Mouse (Mus musculus) forebrain, embryonic 14.5 days (tissue): ENCODE measurements around the gene Ptch2. TPM values are rescaled to one million over a fixed set of nuclear protein-coding genes. Genes with fewer than 3 reads are reported as not detected.

Experiments used
- ATAC-seq: fragments of 200-750 bp; cut with Nextera tagmentation; 2 replicates; pipeline ENCODE4 v1.8.0; 2017; ENCODE audit warnings: mild to moderate bottlenecking, moderate library complexity
- DNase-seq: peaks from one replicate; pipeline ENCODE4 v3.0.0-alpha.2; 2015; ENCODE audit warnings: low spot score
- H3K27ac ChIP-seq: fragments of 300-500 bp; sonication (generic); 2 replicates; pipeline ENCODE4 v1.5.1; 2014; ENCODE audit warnings: low read depth, mild to moderate bottlenecking, control low read depth, low read length, moderate library complexity
- H3K27me3 ChIP-seq: fragments of 300-500 bp; sonication (generic); replicated peaks from 2 replicates; pipeline ENCODE4 v1.6.1; 2014; ENCODE audit warnings: low read length, control low read depth, mixed read lengths; ENCODE audit not compliant: control insufficient read depth, insufficient read depth
- H3K36me3 ChIP-seq: fragments of 300-500 bp; sonication (generic); 2 replicates; pipeline ENCODE4 v1.6.1; 2014; ENCODE audit warnings: low read length, control low read depth; ENCODE audit not compliant: control insufficient read depth, insufficient read depth
- H3K4me1 ChIP-seq: fragments of 300-500 bp; sonication (generic); 2 replicates; pipeline ENCODE4 v1.6.1; 2014; ENCODE audit warnings: antibody characterized with exemption, low read length, control low read depth; ENCODE audit not compliant: control insufficient read depth, insufficient read depth
- H3K4me2 ChIP-seq: fragments of 300-500 bp; sonication (generic); 2 replicates; pipeline ENCODE4 v1.6.1; 2014; ENCODE audit warnings: mild to moderate bottlenecking, control low read depth, low read length
- H3K4me3 ChIP-seq: fragments of 300-500 bp; sonication (generic); 2 replicates; pipeline ENCODE4 v1.5.1; 2014; ENCODE audit warnings: low read depth, low read length, control low read depth
- H3K9ac ChIP-seq: fragments of 300-500 bp; sonication (generic); 2 replicates; pipeline ENCODE4 v1.6.1; 2014; ENCODE audit warnings: mild to moderate bottlenecking, low read length, control low read depth, moderate library complexity
- H3K9me3 ChIP-seq: fragments of 300-500 bp; sonication (generic); replicated peaks from 2 replicates; pipeline ENCODE4 v1.6.1; 2016; ENCODE audit warnings: low read length, control low read depth, mixed read lengths; ENCODE audit not compliant: control insufficient read depth
- WGBS: fragments of 180-500 bp; shearing (Covaris S2); extraction: QIAGEN DNeasy Blood & Tissue Kit; methylation state at CpG from one replicate; pipeline ENCODE4 v1.1.7; 2014; 5-methylcytosine and 5-hydroxymethylcytosine counted together
- polyA plus RNA-seq: library from polyadenylated mRNA; unstranded; fragments of >200 nt; fragmentation: Nextera tagmentation; extraction: Ambion mirVana; gene quantifications from 2 replicates; pipeline ENCODE4 v1.2.1, GENCODE M21; 2014

Ptch2 gene
- polyA plus RNA-seq, 1 experiment from 2014 or later: 2.4 TPM

- H3K4me2 ChIP-seq: no peak overlapping the region
- no peak overlapping the region for H3K4me3 ChIP-seq
- DNase-seq: peak; percentile 21
- no peaks in the 10 kb centered on the region for H3K4me1 ChIP-seq
- no peak for ATAC-seq
- H3K27me3 ChIP-seq: no peaks in the 10 kb centered on the region
- no peak overlapping the region for H3K27ac ChIP-seq
- H3K36me3 ChIP-seq: peaks cover 20% of the 10 kb centered on the region
- H3K9ac ChIP-seq: no peak overlapping the region
- WGBS: 19% methylated on average over 4 of the region's 4 CpGs
- no peaks in the 10 kb centered on the region for H3K9me3 ChIP-seq
Measured at GRCm38 (mm10) chr4:117062700-117063390, 33.0 kb upstream of the Ptch2 start.

GRCm38 (mm10) chr4:117068035-117068434 is 27.8 kb upstream of the Ptch2 start:
- ATAC-seq: no peak

GRCm38 (mm10) chr4:117069647-117070046 is 26.2 kb upstream of the Ptch2 start:
- H3K9ac ChIP-seq: no peak overlapping the region
- DNase-seq (no peak), ATAC-seq (no peak)
- no peak overlapping the region for H3K27ac ChIP-seq
- peaks cover 66% of the 10 kb centered on the region for H3K36me3 ChIP-seq
- 80% methylated on average over 1 of the region's 1 CpGs for WGBS
- H3K4me3 ChIP-seq: no peak overlapping the region
- H3K4me1 ChIP-seq: no peaks in the 10 kb centered on the region
- H3K9me3 ChIP-seq: no peaks in the 10 kb centered on the region
- no peak overlapping the region for H3K4me2 ChIP-seq
- no peaks in the 10 kb centered on the region for H3K27me3 ChIP-seq

More at GRCm38 (mm10) chr4:117068035-117068434, 27.8 kb upstream of the Ptch2 start:
- Histone ChIP-seq H3K4me1 (no peaks in the 10 kb centered on the region), H3K4me2 (no peak overlapping the region), H3K4me3 (no peak overlapping the region), H3K9ac (no peak overlapping the region), H3K27me3 (no peaks in the 10 kb centered on the region), H3K36me3 (peaks cover 66% of the 10 kb centered on the region), H3K27ac (no peak overlapping the region), H3K9me3 (no peaks in the 10 kb centered on the region)
- 93% methylated on average over 7 of the region's 7 CpGs for WGBS
- DNase-seq: no peak

GRCm38 (mm10) chr4:117070624-117071023 is 25.3 kb upstream of the Ptch2 start:
- H3K9me3 ChIP-seq: no peaks in the 10 kb centered on the region
- no peak overlapping the region for H3K4me2 ChIP-seq
- H3K27ac ChIP-seq: no peak overlapping the region
- ATAC-seq: no peak
- no peak overlapping the region for H3K4me3 ChIP-seq
- no peak for DNase-seq
- H3K9ac ChIP-seq: no peak overlapping the region
- H3K27me3 ChIP-seq: no peaks in the 10 kb centered on the region
- H3K36me3 ChIP-seq: peaks cover 69% of the 10 kb centered on the region
- 96% methylated on average over 4 of the region's 4 CpGs for WGBS
- no peaks in the 10 kb centered on the region for H3K4me1 ChIP-seq

- Histone ChIP-seq H3K36me3 (peaks cover 66% of the 10 kb centered on the region), H3K4me2 (no peak overlapping the region), H3K27ac (no peak overlapping the region), H3K4me1 (no peaks in the 10 kb centered on the region), H3K4me3 (no peak overlapping the region), H3K9me3 (no peaks in the 10 kb centered on the region), H3K9ac (no peak overlapping the region), H3K27me3 (no peaks in the 10 kb centered on the region)
- ATAC-seq (no peak), DNase-seq (no peak)
- 97% methylated on average over 5 of the region's 5 CpGs for WGBS
Measured at GRCm38 (mm10) chr4:117071183-117071582, 24.7 kb upstream of the Ptch2 start.

GRCm38 (mm10) chr4:117087948-117088640 is 7.8 kb upstream of the Ptch2 start:
- Histone ChIP-seq H3K4me1 (no peaks in the 10 kb centered on the region), H3K36me3 (peaks cover 21% of the 10 kb centered on the region), H3K27ac (no peak overlapping the region), H3K9ac (no peak overlapping the region), H3K4me3 (no peak overlapping the region), H3K27me3 (no peaks in the 10 kb centered on the region), H3K4me2 (no peak overlapping the region), H3K9me3 (no peaks in the 10 kb centered on the region)
- DNase-seq: no peak
- WGBS: 88% methylated on average over 7 of the region's 7 CpGs
- ATAC-seq: no peak

- no peak for ATAC-seq
- no peaks in the 10 kb centered on the region for H3K27me3 ChIP-seq
- no peak overlapping the region for H3K4me3 ChIP-seq
- H3K36me3 ChIP-seq: peaks cover 15% of the 10 kb centered on the region; the same call in 1 of the 2 replicates
- 85% methylated on average over 7 of the region's 7 CpGs for WGBS
- H3K9me3 ChIP-seq: no peaks in the 10 kb centered on the region
- no peak overlapping the region for H3K4me2 ChIP-seq
- H3K27ac ChIP-seq: no peak overlapping the region
- peaks cover 3% of the 10 kb centered on the region; the same call in 1 of the 2 replicates for H3K4me1 ChIP-seq
- DNase-seq: no peak
- H3K9ac ChIP-seq: no peak overlapping the region
Measured at GRCm38 (mm10) chr4:117090586-117090985, 5.3 kb upstream of the Ptch2 start.

- Histone ChIP-seq H3K27ac (no peak overlapping the region), H3K9ac (no peak overlapping the region), H3K4me2 (no peak overlapping the region), H3K36me3 (no peaks in the 10 kb centered on the region), H3K4me3 (no peak overlapping the region), H3K9me3 (no peaks in the 10 kb centered on the region), H3K4me1 (peaks cover 13% of the 10 kb centered on the region), H3K27me3 (peaks cover 7% of the 10 kb centered on the region; the same call in 1 of the 2 replicates)
- no peak for ATAC-seq
- WGBS: 81% methylated on average over 3 of the region's 3 CpGs
- no peak for DNase-seq
Measured at GRCm38 (mm10) chr4:117094626-117095361, 1.1 kb upstream of the Ptch2 start.
